Mouse (Mus musculus): ENCODE measurements around the gene Elmo2.

DNA sequence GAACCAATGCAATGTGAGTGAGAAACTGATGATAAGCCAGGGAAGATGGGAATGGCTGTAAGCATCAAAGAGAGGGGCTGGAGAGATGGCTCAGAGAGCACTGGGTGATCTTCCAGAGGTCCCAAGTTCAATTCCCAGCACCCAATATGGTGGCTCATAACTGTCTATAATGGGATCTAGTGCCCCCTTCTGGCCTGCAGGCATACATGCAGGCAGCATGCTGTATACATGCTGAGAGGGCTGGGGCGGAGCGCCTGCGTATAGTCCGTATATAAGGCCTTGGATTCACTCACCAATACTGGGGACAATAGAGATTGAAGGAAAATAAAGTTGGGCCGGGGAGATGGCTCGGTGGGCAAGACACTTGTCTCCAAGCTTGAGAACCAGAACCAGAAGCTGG is 37.0 kb upstream of the Elmo2 start:
- no peak for TF ChIP-seq CTCF (IDR thresholded peaks at IDR 0.05; ENCODE audit: borderline replicate concordance, control insufficient read depth, extremely low read depth, insufficient read depth, low read length, poor library complexity)
- no peak for TF ChIP-seq POLR2A (IDR thresholded peaks at IDR 0.05; ENCODE audit: control insufficient read depth, extremely low read depth, insufficient read depth, low read length, poor library complexity)

Data from thymus, adult 2 months (tissue).